Mouse (Mus musculus): ENCODE data around the gene Scel.

The Scel gene

GRCm38 (mm10) chr14:103509544-103509943 is 3.6 kb upstream of the Scel start:
- in situ Hi-C loops (cut with MboI; ENCODE audit: low sequenced_read_pairs) = no loop called here

GRCm38 (mm10) chr14:103513473-103513811 is 300 bp downstream of the Scel start:
- in situ Hi-C loops (cut with MboI; ENCODE audit: low sequenced_read_pairs) = no loop called here

GRCm38 (mm10) chr14:103515419-103515818 is 2.3 kb downstream of the Scel start:
- in situ Hi-C loops (cut with MboI; ENCODE audit: low sequenced_read_pairs) = no loop called here

- in situ Hi-C loops (cut with MboI; ENCODE audit: low sequenced_read_pairs) = loop anchor here (25.0 kb wide), 1 partner anchor 464 kb away; the partner anchor contains the start of gene Cln5
Measured at GRCm38 (mm10) chr14:103526286-103526685, 13.1 kb downstream of the Scel start.

GRCm38 (mm10) chr14:103529733-103530367 is 16.7 kb downstream of the Scel start:
- in situ Hi-C loops (cut with MboI; ENCODE audit: low sequenced_read_pairs) = loop anchor here (10.0 to 25.0 kb wide), 2 partner anchors 468 to 525 kb away; partner anchors contain the start of gene Cln5

GRCm38 (mm10) chr14:103531722-103532341 is 18.7 kb downstream of the Scel start:
- in situ Hi-C loops (cut with MboI; ENCODE audit: low sequenced_read_pairs) = loop anchor here (10.0 to 25.0 kb wide), 2 partner anchors 470 to 527 kb away; partner anchors contain the start of gene Cln5

GRCm38 (mm10) chr14:103535511-103536024 is 22.4 kb downstream of the Scel start:
- in situ Hi-C loops (cut with MboI; ENCODE audit: low sequenced_read_pairs) = loop anchor here (10.0 to 25.0 kb wide), 2 partner anchors 473 to 531 kb away; partner anchors contain the start of gene Cln5

GRCm38 (mm10) chr14:103536334-103536733 is 23.2 kb downstream of the Scel start:
- in situ Hi-C loops (cut with MboI; ENCODE audit: low sequenced_read_pairs) = loop anchor here (10.0 to 25.0 kb wide), 2 partner anchors 474 to 532 kb away; partner anchors contain the start of gene Cln5

GRCm38 (mm10) chr14:103537355-103538056 is 24.4 kb downstream of the Scel start:
- in situ Hi-C loops (cut with MboI; ENCODE audit: low sequenced_read_pairs) = loop anchor here (10.0 to 25.0 kb wide), 2 partner anchors 475 to 533 kb away; partner anchors contain the start of gene Cln5

- in situ Hi-C loops (cut with MboI; ENCODE audit: low sequenced_read_pairs) = loop anchor here (10.0 to 25.0 kb wide), 2 partner anchors 477 to 535 kb away; partner anchors contain the start of gene Cln5
Measured at GRCm38 (mm10) chr14:103539796-103540195, 26.7 kb downstream of the Scel start.

GRCm38 (mm10) chr14:103541679-103542078 is 28.5 kb downstream of the Scel start:
- in situ Hi-C loops (cut with MboI; ENCODE audit: low sequenced_read_pairs) = loop anchor here (25.0 kb wide), 1 partner anchor 479 kb away; the partner anchor contains the start of gene Cln5

- in situ Hi-C loops (cut with MboI; ENCODE audit: low sequenced_read_pairs) = loop anchor here (25.0 kb wide), 1 partner anchor 481 kb away; the partner anchor contains the start of gene Cln5
Measured at GRCm38 (mm10) chr14:103543304-103544079, 30.4 kb downstream of the Scel start.

- in situ Hi-C loops (cut with MboI; ENCODE audit: low sequenced_read_pairs) = loop anchor here (5.0 to 25.0 kb wide), 2 partner anchors 152 to 483 kb away; partner anchors contain the start of gene Cln5
Measured at GRCm38 (mm10) chr14:103545734-103546133, 32.6 kb downstream of the Scel start.

- in situ Hi-C loops (cut with MboI; ENCODE audit: low sequenced_read_pairs) = loop anchor here (5.0 to 25.0 kb wide), 2 partner anchors 151 to 484 kb away; partner anchors contain the start of gene Cln5
Measured at GRCm38 (mm10) chr14:103546246-103546645, 33.1 kb downstream of the Scel start.

GRCm38 (mm10) chr14:103548220-103548619 is 35.1 kb downstream of the Scel start:
- in situ Hi-C loops (cut with MboI; ENCODE audit: low sequenced_read_pairs) = loop anchor here (5.0 to 25.0 kb wide), 2 partner anchors 149 to 486 kb away; partner anchors contain the start of gene Cln5

GRCm38 (mm10) chr14:103550480-103550879 is 37.3 kb downstream of the Scel start:
- in situ Hi-C loops (cut with MboI; ENCODE audit: low sequenced_read_pairs) = no loop called here

GRCm38 (mm10) chr14:103550921-103551320 is 37.8 kb downstream of the Scel start:
- in situ Hi-C loops (cut with MboI; ENCODE audit: low sequenced_read_pairs) = no loop called here

- in situ Hi-C loops (cut with MboI; ENCODE audit: low sequenced_read_pairs) = no loop called here
Measured at GRCm38 (mm10) chr14:103551921-103552320, 38.8 kb downstream of the Scel start.

- in situ Hi-C loops (cut with MboI; ENCODE audit: low sequenced_read_pairs) = no loop called here
Measured at GRCm38 (mm10) chr14:103552379-103552778, 39.2 kb downstream of the Scel start.

- in situ Hi-C loops (cut with MboI; ENCODE audit: low sequenced_read_pairs) = no loop called here
Measured at GRCm38 (mm10) chr14:103556609-103557008, 43.5 kb downstream of the Scel start.

All from CH12F3 (cell line).